Mouse (Mus musculus) myocyte (in vitro differentiated cells): ENCODE data around the gene Atg9a.
A peak's percentile ranks its signal among the peaks of the same experiment; 100 is the strongest.

Source experiments
- CEBPB ChIP-seq: IDR thresholded peaks from 2 replicates; pipeline ENCODE4 v1.6.1; 2011; ENCODE audit warnings: mild to moderate bottlenecking, moderate library complexity; ENCODE audit not compliant: poor library complexity, insufficient read depth, severe bottlenecking
- E2F4 ChIP-seq: IDR thresholded peaks from one replicate; pipeline ENCODE4 v1.6.1; 2011; ENCODE audit warnings: mild to moderate bottlenecking, control low read depth, moderate library complexity; ENCODE audit not compliant: insufficient read depth
- MAX ChIP-seq: IDR thresholded peaks from one replicate; pipeline ENCODE4 v1.6.1; 2011; ENCODE audit warnings: low read depth, mild to moderate bottlenecking, control low read depth
- MYOD1 ChIP-seq, 3 experiments: IDR thresholded peaks; one replicate each; pipeline ENCODE4 v1.6.1; 2011; ENCODE audit warnings: control low read depth in 2 of 3, low read depth in 2 of 3, mild to moderate bottlenecking in 2 of 3, moderate library complexity in 1 of 3; ENCODE audit not compliant: insufficient read length in 2 of 3, control insufficient read depth in 1 of 3
- MYOG ChIP-seq, 3 experiments: IDR thresholded peaks; one replicate each; pipeline ENCODE4 v1.6.1; 2011; ENCODE audit warnings: control low read depth in 2 of 3, low read depth in 2 of 3, mild to moderate bottlenecking in 2 of 3; ENCODE audit not compliant: insufficient read length in 2 of 3, control insufficient read depth in 1 of 3, insufficient read depth in 1 of 3
- POLR2A ChIP-seq: IDR thresholded peaks from one replicate; pipeline ENCODE4 v1.6.1; 2011; ENCODE audit warnings: low read depth, mild to moderate bottlenecking, control low read depth, moderate library complexity; ENCODE audit not compliant: insufficient read length
- POLR2AphosphoS2 ChIP-seq: IDR thresholded peaks from one replicate; pipeline ENCODE4 v1.6.1; 2011; ENCODE audit warnings: low read depth, control low read depth; ENCODE audit not compliant: insufficient read length

DNA sequence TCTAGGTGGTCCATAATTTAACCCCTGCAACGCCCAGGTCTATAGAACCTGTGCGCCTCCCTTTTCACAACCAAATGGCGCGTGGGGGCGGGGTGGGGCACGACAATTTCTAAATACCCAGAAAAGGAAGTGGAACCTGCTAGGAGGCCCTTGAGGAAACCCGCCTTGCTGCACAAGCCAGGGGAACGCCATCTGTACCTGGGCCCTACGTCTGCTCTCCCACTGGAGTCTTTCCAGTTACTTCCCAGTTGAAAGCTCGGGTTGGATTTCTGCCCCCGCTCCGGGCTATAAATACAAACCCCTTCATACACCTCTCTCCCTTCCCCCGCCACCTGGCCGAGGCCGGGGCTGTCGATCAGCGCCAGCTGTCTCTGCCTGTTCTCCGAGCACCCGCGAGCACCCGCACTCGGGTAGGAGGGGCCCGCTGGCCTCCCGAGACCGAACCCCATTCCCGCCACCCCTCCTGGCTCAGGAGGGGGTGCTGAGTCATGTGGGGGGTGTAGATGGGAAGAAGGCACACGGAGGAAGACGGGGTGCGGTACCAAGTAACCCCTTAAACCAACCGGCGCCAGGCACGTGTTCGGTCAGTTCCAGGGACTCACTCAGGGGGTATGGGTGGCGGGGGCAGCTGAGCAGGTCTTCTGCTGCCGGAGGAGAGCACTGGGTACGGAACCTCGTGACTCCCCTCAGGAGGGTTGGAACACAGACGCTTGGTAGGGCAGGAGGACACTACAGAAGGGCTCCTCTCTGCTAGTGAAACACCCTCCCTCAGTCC lies 26.4 kb upstream of the Atg9a start:
- TF ChIP-seq POLR2A (peak; percentile 16), MAX (no peak), CEBPB (no peak), E2F4 (no peak), MYOD1 (IDR thresholded peaks at IDR 0.05; ENCODE audit: control insufficient read depth in 1 of 3, insufficient read length in 2 of 3, low read depth in 2 of 3) (peak in 2 of 3 experiments; percentile 94 to 97), MYOG (IDR thresholded peaks at IDR 0.05; ENCODE audit: control insufficient read depth in 1 of 3, insufficient read depth in 1 of 3, insufficient read length in 2 of 3, low read depth in 2 of 3) (peak; percentile 6 to 86 (median 74)), POLR2AphosphoS2 (peak; percentile 16)
